Mouse (Mus musculus) forebrain, postnatal 0 days (tissue): Measurements from ENCODE around the gene Ntng1. TPM values are rescaled to one million over a fixed set of nuclear protein-coding genes. Genes with fewer than 3 reads are reported as not detected.

ENCODE experiments used
- ATAC-seq: fragments of 200-750 bp; cut with Nextera tagmentation; 2 replicates; pipeline ENCODE4 v1.8.0; 2017; ENCODE audit warnings: mild to moderate bottlenecking, moderate library complexity
- DNase-seq: peaks from one replicate; pipeline ENCODE4 v3.0.0-alpha.2; 2015
- H3K27ac ChIP-seq: fragments of 300-500 bp; sonication (generic); 2 replicates; pipeline ENCODE4 v1.5.1; 2014; ENCODE audit warnings: low read depth, mild to moderate bottlenecking, antibody characterized with exemption, low read length, moderate library complexity, mixed read lengths
- H3K27me3 ChIP-seq: fragments of 300-500 bp; sonication (generic); 2 replicates; pipeline ENCODE4 v1.6.1; 2014; ENCODE audit warnings: mild to moderate bottlenecking, low read length, mixed read lengths; ENCODE audit not compliant: insufficient read depth
- H3K36me3 ChIP-seq: fragments of 300-500 bp; sonication (generic); 2 replicates; pipeline ENCODE4 v1.6.1; 2014; ENCODE audit warnings: mild to moderate bottlenecking, moderate library complexity; ENCODE audit not compliant: insufficient read depth
- H3K4me1 ChIP-seq: fragments of 300-500 bp; sonication (generic); 2 replicates; pipeline ENCODE4 v1.6.1; 2014; ENCODE audit warnings: antibody characterized with exemption; ENCODE audit not compliant: insufficient read depth
- H3K4me2 ChIP-seq: fragments of 300-500 bp; sonication (generic); 2 replicates; pipeline ENCODE4 v1.6.1; 2014; ENCODE audit warnings: low read depth, mild to moderate bottlenecking, moderate library complexity
- H3K4me3 ChIP-seq: fragments of 300-500 bp; sonication (generic); 2 replicates; pipeline ENCODE4 v1.5.1; 2014; ENCODE audit warnings: low read depth, low read length, mixed read lengths
- H3K9ac ChIP-seq: fragments of 300-500 bp; sonication (generic); 2 replicates; pipeline ENCODE4 v1.6.1; 2014; ENCODE audit warnings: mild to moderate bottlenecking
- H3K9me3 ChIP-seq: fragments of 300-500 bp; sonication (generic); 2 replicates; pipeline ENCODE4 v1.6.1; 2016; ENCODE audit warnings: low read length
- CTCF ChIP-seq: sonication (generic); IDR thresholded peaks from 2 replicates; pipeline ENCODE4 v1.5.1; 2016; ENCODE audit warnings: antibody characterized with exemption, control low read depth, low read depth
- WGBS: fragments of 180-500 bp; shearing (Covaris S2); extraction: QIAGEN DNeasy Blood & Tissue Kit; methylation state at CpG from one replicate; pipeline ENCODE4 v1.1.7; 2014; 5-methylcytosine and 5-hydroxymethylcytosine counted together
- polyA plus RNA-seq: library from polyadenylated mRNA; unstranded; fragments of >200 nt; fragmentation: Nextera tagmentation; extraction: Ambion mirVana; gene quantifications from 2 replicates; pipeline ENCODE4 v1.2.1, GENCODE M21; 2015
- total RNA-seq: library from RNA; depleted of rRNA; stranded (reverse); fragments of >200 nt; gene quantifications from 2 replicates; pipeline ENCODE4 v1.2.3, GENCODE M21; 2014

Ntng1 gene
- total and polyA plus RNA-seq, 2 experiments from 2014 or later: 32.9 to 34.5 TPM

DNA sequence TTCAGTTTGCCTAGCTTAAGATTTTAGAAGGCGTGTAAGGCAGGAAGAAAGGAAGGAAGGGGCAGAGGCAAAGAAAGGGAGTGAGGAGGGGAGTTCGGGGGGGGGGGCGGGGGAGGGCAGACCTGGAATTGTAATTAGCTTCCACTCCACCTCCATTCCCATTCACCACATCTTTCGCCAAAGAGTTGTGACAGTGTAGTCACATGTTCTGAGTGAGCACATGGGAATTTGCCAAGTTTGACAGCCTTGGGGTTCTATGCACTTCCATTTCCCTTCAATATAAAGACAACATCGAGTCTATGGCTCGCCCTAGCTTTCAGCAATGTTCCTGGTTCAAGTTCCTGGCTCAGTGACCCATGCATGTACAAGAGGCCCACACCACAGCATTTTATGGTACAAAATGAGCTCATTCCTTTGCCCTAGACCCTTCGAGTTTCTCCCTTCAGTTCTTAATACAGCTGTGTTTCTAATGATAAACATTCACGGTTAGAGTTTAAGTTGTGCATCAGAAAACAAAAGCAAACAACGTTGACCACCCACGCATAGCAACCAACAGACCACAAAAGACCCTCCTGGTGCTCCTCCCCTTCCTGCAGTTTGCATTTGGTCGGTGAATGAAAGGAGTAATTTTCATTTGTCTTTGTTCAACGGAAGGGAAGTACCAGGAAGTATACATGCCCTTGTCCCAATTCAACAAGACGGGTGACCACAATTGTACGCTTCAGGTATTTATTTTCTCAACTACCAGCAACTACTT, 132.8 kb downstream of the Ntng1 start:
- no peak overlapping the region for H3K4me3 ChIP-seq
- H3K4me1 ChIP-seq: no peaks in the 10 kb centered on the region
- H3K9ac ChIP-seq: no peak overlapping the region
- H3K9me3 ChIP-seq: no peaks in the 10 kb centered on the region
- 32% methylated on average over 14 of the region's 14 CpGs for WGBS
- DNase-seq (peak; percentile 18), ATAC-seq (peak; percentile 59)
- H3K4me2 ChIP-seq: no peak overlapping the region
- no peak for TF ChIP-seq CTCF
- H3K27me3 ChIP-seq: no peaks in the 10 kb centered on the region
- H3K27ac ChIP-seq: no peak overlapping the region
- H3K36me3 ChIP-seq: no peaks in the 10 kb centered on the region

DNA sequence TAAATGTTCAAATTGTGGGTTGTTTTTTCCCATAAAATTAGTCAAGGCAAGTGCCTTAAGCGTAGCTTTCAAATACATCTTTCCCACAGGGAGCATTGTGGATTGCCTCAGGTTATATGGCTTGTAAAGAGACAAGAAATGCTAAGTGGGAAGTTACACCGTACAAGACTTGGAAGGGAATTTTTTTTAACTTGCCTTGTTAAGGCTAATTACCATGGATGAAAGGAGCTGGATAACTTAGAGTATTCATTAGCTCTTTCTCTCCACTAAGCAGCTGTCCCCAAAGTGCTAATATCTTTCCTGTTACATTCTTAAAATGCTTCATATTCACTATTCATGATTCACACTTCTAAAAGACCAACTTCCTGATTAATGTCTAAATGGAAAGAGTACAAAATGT, 133.4 kb downstream of the Ntng1 start:
- H3K36me3 ChIP-seq: no peaks in the 10 kb centered on the region
- H3K4me2 ChIP-seq: no peak overlapping the region
- H3K27me3 ChIP-seq: no peaks in the 10 kb centered on the region
- H3K9me3 ChIP-seq: no peaks in the 10 kb centered on the region
- WGBS: 19% methylated on average over 2 of the region's 2 CpGs
- no peak overlapping the region for H3K9ac ChIP-seq
- DNase-seq (peak; percentile 19), ATAC-seq (peak; percentile 82)
- H3K27ac ChIP-seq: no peak overlapping the region
- TF ChIP-seq CTCF: no peak
- H3K4me1 ChIP-seq: no peaks in the 10 kb centered on the region
- no peak overlapping the region for H3K4me3 ChIP-seq

DNA sequence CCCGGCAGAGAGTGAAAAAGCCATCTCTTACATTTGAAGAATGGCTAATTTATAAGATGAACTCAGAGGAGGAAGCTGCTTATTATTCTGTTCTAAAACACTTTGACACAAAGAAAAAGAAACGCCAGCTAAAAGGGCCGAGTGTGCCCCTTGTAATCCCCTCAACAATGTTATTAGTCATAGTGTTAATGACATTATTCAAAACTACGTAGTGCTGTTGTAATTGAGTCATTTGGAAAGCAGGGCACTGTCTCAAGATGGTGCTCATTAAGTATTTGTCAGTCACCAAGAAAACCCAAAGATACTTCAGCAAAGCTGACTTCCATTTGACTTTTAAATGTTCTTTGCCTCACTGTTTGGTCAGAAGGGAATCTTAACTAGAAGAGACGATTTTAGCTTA, 143.5 kb downstream of the Ntng1 start:
- no peak overlapping the region for H3K4me2 ChIP-seq
- no peak for TF ChIP-seq CTCF
- DNase-seq (no peak), ATAC-seq (no peak)
- peaks cover 8% of the 10 kb centered on the region; the same call in 1 of the 2 replicates for H3K4me1 ChIP-seq
- H3K9me3 ChIP-seq: no peaks in the 10 kb centered on the region
- H3K36me3 ChIP-seq: no peaks in the 10 kb centered on the region
- H3K27me3 ChIP-seq: no peaks in the 10 kb centered on the region
- no peak overlapping the region for H3K4me3 ChIP-seq
- H3K27ac ChIP-seq: no peak overlapping the region
- H3K9ac ChIP-seq: no peak overlapping the region
- 9% methylated on average over 5 of the region's 5 CpGs for WGBS

DNA sequence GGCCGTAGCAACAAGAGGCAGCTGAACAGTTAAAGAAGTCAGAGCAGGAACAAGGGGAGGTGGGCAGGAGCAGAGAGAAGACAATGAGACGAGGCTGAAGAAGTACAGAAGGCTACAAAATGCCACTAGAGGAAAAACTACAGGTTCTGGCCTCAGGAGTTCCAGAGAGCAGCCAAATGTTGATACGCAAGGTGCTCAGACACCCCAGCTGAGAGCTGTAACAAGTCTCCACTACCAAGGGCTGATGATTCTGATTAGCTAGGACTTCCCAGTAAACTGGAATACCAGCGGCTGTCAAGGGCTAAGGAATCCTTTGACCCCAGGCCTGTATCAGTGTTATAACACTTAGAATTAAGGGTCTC, 148.2 kb downstream of the Ntng1 start:
- Histone ChIP-seq H3K36me3 (no peaks in the 10 kb centered on the region), H3K4me3 (no peak overlapping the region), H3K4me1 (peaks cover 8% of the 10 kb centered on the region; the same call in 1 of the 2 replicates), H3K27me3 (no peaks in the 10 kb centered on the region), H3K9ac (no peak overlapping the region), H3K27ac (no peak overlapping the region), H3K4me2 (no peak overlapping the region), H3K9me3 (no peaks in the 10 kb centered on the region)
- no peak for TF ChIP-seq CTCF
- DNase-seq (peak; percentile 9), ATAC-seq (no peak)
- WGBS: 53% methylated on average over 4 of the region's 4 CpGs

DNA sequence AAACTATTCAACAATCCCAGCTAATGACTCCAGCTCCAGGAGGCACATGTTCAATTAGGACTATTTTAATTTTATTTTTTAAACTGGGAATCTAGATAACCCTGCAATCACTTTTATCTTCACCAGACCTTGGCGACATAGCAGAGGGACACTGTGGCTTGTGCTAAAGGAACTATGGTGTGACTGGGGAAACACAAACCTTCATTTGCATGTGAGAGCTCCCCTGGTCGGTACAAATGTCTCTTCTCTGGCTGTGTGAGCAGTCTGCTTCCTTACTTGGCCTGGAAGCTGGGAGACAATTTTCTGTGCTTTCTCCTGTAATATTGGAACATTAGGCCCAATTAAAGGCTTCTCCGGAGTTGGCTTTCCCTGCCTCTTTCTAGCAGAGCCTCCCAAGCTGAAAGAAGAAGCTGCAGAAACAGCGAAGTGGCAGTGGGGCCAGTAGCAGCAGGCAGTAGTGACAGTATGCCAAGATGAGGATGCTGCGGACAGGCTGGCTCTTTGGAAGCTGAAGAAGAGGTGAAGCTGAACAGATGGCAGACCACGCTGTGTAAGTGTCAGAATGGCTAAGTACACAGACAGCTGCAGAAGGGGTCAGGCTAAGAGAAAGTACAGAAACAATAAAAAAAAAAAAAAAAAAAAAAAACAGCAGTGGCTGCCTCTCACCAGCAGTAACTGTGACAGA, 148.7 kb downstream of the Ntng1 start:
- Histone ChIP-seq H3K9me3 (no peaks in the 10 kb centered on the region), H3K27me3 (no peaks in the 10 kb centered on the region), H3K27ac (no peak overlapping the region), H3K9ac (no peak overlapping the region; the same call in 1 of the 2 replicates), H3K4me1 (peaks cover 3% of the 10 kb centered on the region; the same call in 1 of the 2 replicates), H3K36me3 (no peaks in the 10 kb centered on the region), H3K4me3 (no peak overlapping the region), H3K4me2 (no peak overlapping the region)
- WGBS: 9% methylated on average over 6 of the region's 6 CpGs
- DNase-seq (peak; percentile 39), ATAC-seq (peak; percentile 78)
- TF ChIP-seq CTCF: no peak

DNA sequence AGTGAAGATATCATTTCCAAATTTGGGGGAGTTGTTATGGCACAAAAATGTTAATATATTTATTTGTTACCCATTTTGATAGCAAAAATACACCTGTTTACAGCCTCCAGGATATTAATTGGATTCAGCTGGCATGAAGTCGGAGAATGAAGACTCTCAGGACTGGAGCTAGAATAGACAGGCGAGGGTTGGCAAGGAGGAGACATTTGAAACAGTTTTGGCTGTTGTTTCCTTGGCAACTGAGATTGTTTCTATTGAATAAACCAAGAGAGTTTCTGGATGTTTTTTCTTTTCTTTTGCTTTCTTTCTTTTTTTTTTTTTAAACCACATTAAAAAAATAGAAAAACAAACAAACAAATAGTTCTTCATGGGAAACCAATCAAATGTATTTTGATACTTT, 159.7 kb downstream of the Ntng1 start:
- TF ChIP-seq CTCF: no peak
- H3K9ac ChIP-seq: no peak overlapping the region
- no peaks in the 10 kb centered on the region for H3K9me3 ChIP-seq
- H3K27me3 ChIP-seq: no peaks in the 10 kb centered on the region
- DNase-seq (peak; percentile 64), ATAC-seq (no peak)
- H3K4me3 ChIP-seq: no peak overlapping the region
- H3K4me1 ChIP-seq: no peaks in the 10 kb centered on the region; the same call in 1 of the 2 replicates
- H3K27ac ChIP-seq: no peak overlapping the region
- H3K4me2 ChIP-seq: no peak overlapping the region
- 20% methylated on average over 2 of the region's 2 CpGs for WGBS
- H3K36me3 ChIP-seq: no peaks in the 10 kb centered on the region

DNA sequence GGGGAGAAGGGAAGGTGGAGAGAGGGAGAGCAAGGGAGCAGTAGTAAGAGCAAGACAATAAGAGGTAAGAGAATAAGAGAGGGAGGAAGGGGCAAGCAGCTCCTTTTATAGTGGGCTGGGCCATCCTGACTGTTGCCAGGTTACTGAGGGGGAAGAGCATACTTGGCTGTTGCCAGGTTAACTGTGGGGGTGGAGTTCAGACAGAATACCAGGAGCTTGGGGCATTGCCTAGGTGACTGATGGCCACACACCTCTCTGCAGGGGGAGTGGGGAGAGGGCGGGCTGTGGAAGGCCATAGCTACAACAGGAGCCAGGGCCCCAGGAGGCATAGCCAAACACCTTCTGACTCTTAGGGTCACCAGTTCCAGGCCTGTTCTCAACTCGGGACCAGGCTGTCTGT, 166.2 kb downstream of the Ntng1 start:
- no peak for TF ChIP-seq CTCF
- Histone ChIP-seq H3K9ac (no peak overlapping the region), H3K4me2 (no peak overlapping the region), H3K9me3 (no peaks in the 10 kb centered on the region), H3K4me3 (no peak overlapping the region), H3K27me3 (no peaks in the 10 kb centered on the region), H3K36me3 (no peaks in the 10 kb centered on the region), H3K27ac (no peak overlapping the region), H3K4me1 (no peaks in the 10 kb centered on the region)
- DNase-seq (no peak), ATAC-seq (no peak)
- WGBS: 75% methylated on average over 2 of the region's 2 CpGs
